Mouse (Mus musculus): ENCODE results near the gene Tymp. TPM values are rescaled to one million over a fixed set of nuclear protein-coding genes. Genes with fewer than 3 reads are reported as not detected.

Tymp gene
- polyA plus RNA-seq, 1 experiment from 2014 or later: 1.3 TPM

DNA sequence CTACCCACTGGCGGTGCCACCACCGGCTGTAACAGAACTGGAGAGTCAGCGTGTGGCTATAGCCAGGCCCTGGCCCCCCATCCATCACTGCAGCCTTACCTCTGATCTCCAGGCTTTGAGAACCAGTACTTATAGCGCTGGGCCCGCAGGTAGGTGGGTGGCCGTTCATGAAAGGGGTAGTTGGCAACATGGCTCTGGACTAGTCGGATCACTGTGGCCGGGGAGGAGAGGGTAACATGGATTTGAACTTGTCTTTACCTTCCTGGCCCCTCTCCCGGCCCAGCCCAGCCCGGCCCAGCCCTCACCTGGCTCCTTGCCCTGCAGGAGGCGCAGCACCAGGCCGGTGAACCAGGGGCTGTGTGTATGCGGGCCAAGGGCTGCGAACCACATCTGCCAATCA is 24.8 kb downstream of the Tymp start:
- H3K36me3 ChIP-seq: peaks cover 44% of the 10 kb centered on the region
- H3K4me3 ChIP-seq (replicated peaks): no peak overlapping the region
- no peaks in the 10 kb centered on the region for H3K27me3 ChIP-seq
- H3K9me3 ChIP-seq (replicated peaks): no peaks in the 10 kb centered on the region
- H3K4me2 ChIP-seq: no peak overlapping the region
- ATAC-seq (replicated peaks; ENCODE audit: low FRiP score): no peak
- peaks cover 17% of the 10 kb centered on the region for H3K4me1 ChIP-seq
- H3K9ac ChIP-seq: no peak overlapping the region
- 95% methylated on average over 14 of the region's 14 CpGs for WGBS
- no peak overlapping the region for H3K27ac ChIP-seq

DNA sequence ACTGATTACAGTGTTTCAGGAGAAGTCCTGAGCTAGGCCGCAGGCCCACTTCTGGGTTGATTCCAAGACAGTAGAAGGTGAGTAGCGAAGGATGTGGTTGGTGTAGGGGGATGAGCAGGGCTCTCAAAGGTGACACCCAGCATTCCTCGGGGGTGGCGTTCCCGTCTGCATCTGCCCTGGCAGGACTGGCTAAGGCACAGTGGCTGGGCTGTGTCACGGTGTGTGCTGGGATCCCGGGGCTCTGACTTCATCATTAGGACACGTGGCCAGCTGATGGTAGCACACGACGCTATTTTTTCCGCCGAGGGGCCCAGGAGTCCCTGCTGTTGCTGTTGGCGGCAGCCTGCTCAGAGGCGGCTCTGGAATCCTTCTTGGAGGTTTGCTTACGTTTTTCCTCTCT is 25.5 kb downstream of the Tymp start:
- no peak overlapping the region for H3K27ac ChIP-seq
- peaks cover 44% of the 10 kb centered on the region for H3K36me3 ChIP-seq
- 93% methylated on average over 15 of the region's 15 CpGs for WGBS
- H3K4me2 ChIP-seq: no peak overlapping the region
- no peak overlapping the region for H3K9ac ChIP-seq
- H3K27me3 ChIP-seq: no peaks in the 10 kb centered on the region
- no peak overlapping the region for H3K4me3 ChIP-seq (replicated peaks)
- no peak for ATAC-seq (replicated peaks; ENCODE audit: low FRiP score)
- no peaks in the 10 kb centered on the region for H3K9me3 ChIP-seq (replicated peaks)
- H3K4me1 ChIP-seq: peaks cover 14% of the 10 kb centered on the region

DNA sequence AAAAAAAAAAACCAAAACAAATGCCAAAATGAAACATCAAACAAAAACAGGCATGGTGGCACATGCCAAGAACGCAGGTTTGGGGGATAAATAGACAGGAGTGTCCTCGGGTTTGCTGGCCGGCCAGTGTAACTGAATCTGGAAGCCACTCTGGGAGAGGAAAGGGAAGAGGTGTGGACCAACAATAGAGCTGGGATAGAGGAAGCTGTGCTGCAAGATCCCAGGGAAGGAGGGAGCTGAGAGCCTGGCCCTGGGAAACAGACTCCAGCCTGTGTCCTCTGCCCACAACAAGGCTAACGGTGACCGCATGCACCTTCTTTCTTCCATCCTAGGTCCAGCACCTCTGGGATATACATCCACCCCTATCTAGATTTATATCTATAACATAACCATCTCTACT is 26.4 kb downstream of the Tymp start:
- Histone ChIP-seq H3K27me3 (no peaks in the 10 kb centered on the region), H3K4me1 (peaks cover 14% of the 10 kb centered on the region), H3K36me3 (peaks cover 44% of the 10 kb centered on the region), H3K9me3 (replicated peaks) (no peaks in the 10 kb centered on the region), H3K4me3 (replicated peaks) (no peak overlapping the region), H3K9ac (no peak overlapping the region), H3K4me2 (no peak overlapping the region), H3K27ac (no peak overlapping the region)
- ATAC-seq (replicated peaks; ENCODE audit: low FRiP score): no peak
- WGBS: 76% methylated on average over 5 of the region's 5 CpGs

DNA sequence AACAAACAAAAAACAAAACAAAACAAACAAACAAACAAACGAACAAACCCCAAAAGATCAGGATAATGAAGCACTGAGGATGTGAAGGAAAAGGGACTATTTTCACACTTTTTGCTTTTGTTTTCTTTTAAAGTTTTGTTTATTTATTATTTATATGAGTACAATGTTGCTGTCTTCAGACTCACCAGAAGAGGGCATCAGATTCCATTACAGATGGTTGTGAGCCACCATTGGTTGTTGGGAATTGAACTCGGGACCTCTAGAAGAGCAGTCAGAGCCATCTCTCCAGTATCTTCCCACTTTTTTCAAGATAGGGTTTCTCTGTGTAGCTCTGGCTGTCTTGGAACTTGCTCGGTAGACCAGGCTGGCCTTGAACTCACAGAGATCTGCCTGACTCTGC is 33.5 kb downstream of the Tymp start:
- ATAC-seq (replicated peaks; ENCODE audit: low FRiP score): no peak
- H3K27me3 ChIP-seq: no peaks in the 10 kb centered on the region
- no peaks in the 10 kb centered on the region for H3K9me3 ChIP-seq (replicated peaks)
- no peak overlapping the region for H3K4me3 ChIP-seq (replicated peaks)
- H3K27ac ChIP-seq: no peak overlapping the region
- WGBS: 83% methylated on average over 3 of the region's 3 CpGs
- no peaks in the 10 kb centered on the region for H3K4me1 ChIP-seq
- H3K36me3 ChIP-seq: no peaks in the 10 kb centered on the region
- no peak overlapping the region for H3K4me2 ChIP-seq
- H3K9ac ChIP-seq: no peak overlapping the region

DNA sequence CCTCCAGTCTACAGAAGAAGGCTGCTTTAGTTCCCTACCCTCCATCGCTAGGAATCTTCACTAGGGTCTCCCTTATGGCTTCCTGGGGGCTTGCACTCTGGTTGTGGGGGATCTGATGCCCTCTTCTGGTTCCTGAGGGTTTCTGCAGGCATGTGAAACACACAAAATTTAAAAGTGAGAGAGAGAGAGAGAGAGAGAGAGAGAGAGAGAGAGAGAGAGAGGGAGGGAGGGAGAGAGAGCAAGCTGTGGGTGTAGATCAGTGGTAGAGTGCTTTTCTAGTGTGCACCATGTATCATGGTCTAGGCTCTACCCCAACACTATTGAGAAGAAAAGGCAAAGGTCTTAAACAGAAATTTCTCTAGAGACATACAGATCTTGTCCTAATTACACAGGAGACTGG is 35.2 kb downstream of the Tymp start:
- no peaks in the 10 kb centered on the region for H3K27me3 ChIP-seq
- ATAC-seq (replicated peaks; ENCODE audit: low FRiP score): no peak
- H3K36me3 ChIP-seq: no peaks in the 10 kb centered on the region
- no peak overlapping the region for H3K9ac ChIP-seq
- H3K27ac ChIP-seq: no peak overlapping the region
- WGBS: 54% methylated on average over 1 of the region's 1 CpGs
- no peaks in the 10 kb centered on the region for H3K9me3 ChIP-seq (replicated peaks)
- H3K4me3 ChIP-seq (replicated peaks): no peak overlapping the region
- no peaks in the 10 kb centered on the region for H3K4me1 ChIP-seq
- H3K4me2 ChIP-seq: no peak overlapping the region

DNA sequence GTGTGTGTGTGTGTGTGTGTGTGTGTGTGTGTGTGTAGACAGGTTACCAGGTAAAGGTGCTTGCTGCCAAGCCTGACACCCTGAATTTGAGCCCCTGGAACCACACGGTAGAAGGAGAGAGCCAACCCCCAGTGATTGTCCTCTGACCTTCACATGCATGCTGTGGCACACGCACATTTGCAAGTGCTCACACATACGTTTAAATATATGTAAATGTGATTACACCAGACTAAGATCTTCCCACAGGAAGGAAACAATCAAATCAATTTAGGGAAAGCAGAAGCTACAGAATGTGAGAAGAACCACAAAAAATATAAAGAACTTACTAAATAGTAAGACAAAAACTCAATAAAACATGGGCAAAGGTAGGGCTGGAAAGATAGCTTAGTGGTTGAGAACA is 36.7 kb downstream of the Tymp start:
- no peaks in the 10 kb centered on the region for H3K4me1 ChIP-seq
- no peak overlapping the region for H3K9ac ChIP-seq
- H3K4me2 ChIP-seq: no peak overlapping the region
- H3K27ac ChIP-seq: no peak overlapping the region
- no peak overlapping the region for H3K4me3 ChIP-seq (replicated peaks)
- ATAC-seq (replicated peaks; ENCODE audit: low FRiP score): no peak
- H3K9me3 ChIP-seq (replicated peaks): no peaks in the 10 kb centered on the region
- 79% methylated on average over 3 of the region's 3 CpGs for WGBS
- H3K36me3 ChIP-seq: no peaks in the 10 kb centered on the region
- no peaks in the 10 kb centered on the region for H3K27me3 ChIP-seq

DNA sequence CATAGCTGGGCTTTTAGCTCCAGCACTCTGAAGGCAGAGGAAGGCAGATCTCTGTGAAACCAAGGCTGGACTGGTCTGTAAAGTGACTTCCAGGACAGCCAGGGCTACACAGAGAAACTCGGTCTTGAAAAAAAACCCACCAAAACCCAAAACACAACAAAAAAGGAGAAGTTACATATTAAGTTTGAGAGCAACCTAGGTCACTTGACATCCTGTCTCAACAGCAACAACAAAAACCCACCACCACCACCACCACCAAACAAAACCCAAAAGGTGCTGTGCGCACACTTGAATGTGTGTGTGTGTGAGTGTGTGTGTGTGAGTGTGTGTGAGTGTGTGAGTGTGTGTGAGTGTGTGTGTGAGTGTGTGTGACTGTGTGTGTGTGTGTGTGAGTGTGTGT is 37.1 kb downstream of the Tymp start:
- no peaks in the 10 kb centered on the region for H3K27me3 ChIP-seq
- H3K9me3 ChIP-seq (replicated peaks): no peaks in the 10 kb centered on the region
- 86% methylated on average over 2 of the region's 2 CpGs for WGBS
- H3K4me3 ChIP-seq (replicated peaks): no peak overlapping the region
- H3K27ac ChIP-seq: no peak overlapping the region
- ATAC-seq (replicated peaks; ENCODE audit: low FRiP score): no peak
- H3K36me3 ChIP-seq: no peaks in the 10 kb centered on the region
- H3K4me2 ChIP-seq: no peak overlapping the region
- no peak overlapping the region for H3K9ac ChIP-seq
- no peaks in the 10 kb centered on the region for H3K4me1 ChIP-seq

DNA sequence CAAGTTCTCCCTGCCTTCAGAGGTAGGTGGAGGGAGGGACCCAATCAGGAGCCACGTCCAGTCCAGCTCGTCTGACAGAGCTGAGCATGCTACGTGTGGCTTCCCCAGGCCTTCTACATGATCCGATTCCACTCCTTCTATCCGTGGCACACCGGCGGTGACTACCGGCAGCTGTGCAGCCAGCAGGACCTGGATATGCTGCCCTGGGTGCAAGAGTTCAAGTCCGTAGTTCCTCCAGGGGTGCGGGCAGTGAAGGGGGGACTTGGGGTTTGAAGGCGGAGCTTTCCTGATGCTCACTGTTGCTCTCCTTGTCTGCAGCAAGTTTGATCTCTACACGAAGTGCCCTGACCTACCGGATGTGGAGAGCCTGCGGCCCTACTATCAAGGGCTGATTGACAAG is 40.4 kb downstream of the Tymp start:
- Histone ChIP-seq H3K27me3 (no peaks in the 10 kb centered on the region), H3K9me3 (replicated peaks) (no peaks in the 10 kb centered on the region), H3K4me3 (replicated peaks) (no peak overlapping the region), H3K4me2 (no peak overlapping the region), H3K27ac (no peak overlapping the region), H3K9ac (no peak overlapping the region), H3K4me1 (no peaks in the 10 kb centered on the region), H3K36me3 (no peaks in the 10 kb centered on the region)
- ATAC-seq (replicated peaks; ENCODE audit: low FRiP score): no peak
- WGBS: 85% methylated on average over 14 of the region's 14 CpGs

DNA sequence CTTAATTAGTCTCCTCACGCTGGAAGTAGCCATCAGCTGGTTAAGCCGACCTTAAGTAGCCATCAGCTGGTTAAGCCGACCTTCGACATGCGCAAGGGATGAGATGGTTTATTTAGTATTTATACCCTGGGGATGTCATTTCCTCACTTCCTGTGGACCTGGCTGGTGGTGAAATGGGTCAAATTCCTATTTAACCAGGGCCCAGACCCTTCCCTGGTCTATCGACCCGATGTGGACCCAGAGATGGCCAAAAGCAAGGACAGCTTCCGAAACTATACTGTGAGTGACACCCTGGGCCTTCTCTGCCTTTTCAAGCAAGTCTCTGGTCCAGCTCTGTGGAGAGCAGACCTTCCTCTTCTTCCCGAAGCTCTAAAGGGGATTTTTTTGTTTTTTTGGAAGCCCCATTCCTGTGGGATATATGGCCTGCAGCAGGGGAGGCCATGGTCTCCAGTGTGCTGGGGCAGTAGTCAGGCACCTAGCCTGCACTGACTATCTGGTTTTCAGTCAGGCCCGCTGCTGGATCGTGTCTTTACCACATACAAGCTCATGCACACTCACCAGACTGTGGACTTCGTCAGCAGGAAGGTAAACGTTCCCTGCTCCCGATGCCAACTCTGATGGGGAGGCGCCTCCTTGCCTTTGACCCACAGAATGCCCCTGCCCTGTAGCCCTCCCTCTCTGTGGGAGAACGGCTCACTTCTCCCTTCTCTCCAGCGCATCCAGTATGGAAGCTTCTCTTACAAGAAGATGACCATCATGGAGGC is 41.9 kb downstream of the Tymp start:
- ATAC-seq (replicated peaks; ENCODE audit: low FRiP score): no peak
- 79% methylated on average over 17 of the region's 17 CpGs for WGBS
- Histone ChIP-seq H3K4me2 (no peak overlapping the region), H3K27me3 (no peaks in the 10 kb centered on the region), H3K9ac (no peak overlapping the region), H3K4me1 (no peaks in the 10 kb centered on the region), H3K9me3 (replicated peaks) (no peaks in the 10 kb centered on the region), H3K4me3 (replicated peaks) (no peak overlapping the region), H3K27ac (no peak overlapping the region), H3K36me3 (no peaks in the 10 kb centered on the region)

DNA sequence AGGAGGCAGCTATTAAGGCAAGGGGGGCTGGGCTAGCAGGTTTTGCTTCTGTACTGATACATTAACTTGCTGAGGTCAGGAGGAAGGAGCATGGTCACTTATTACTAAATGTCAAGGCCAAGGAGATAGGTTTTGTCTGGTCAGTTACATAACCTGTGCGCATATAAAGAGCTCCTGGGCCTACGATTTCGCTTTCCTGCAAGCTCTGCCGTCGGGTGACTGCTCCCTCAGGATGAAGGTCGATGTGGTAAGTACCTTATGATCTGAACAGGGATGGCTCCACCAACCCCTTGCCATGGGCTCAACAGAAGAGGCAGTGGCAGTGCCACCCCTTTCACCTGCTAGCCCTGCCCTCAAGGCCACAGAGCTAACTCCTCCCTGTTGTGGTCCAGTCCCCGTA is 42.6 kb downstream of the Tymp start, which contains the start of gene Miox:
TSS of gene Miox (plus strand) at position 128 of the 400 bp plus-strand sequence.
- no peaks in the 10 kb centered on the region for H3K27me3 ChIP-seq
- ATAC-seq (replicated peaks; ENCODE audit: low FRiP score): no peak
- WGBS: 81% methylated on average over 7 of the region's 7 CpGs

DNA sequence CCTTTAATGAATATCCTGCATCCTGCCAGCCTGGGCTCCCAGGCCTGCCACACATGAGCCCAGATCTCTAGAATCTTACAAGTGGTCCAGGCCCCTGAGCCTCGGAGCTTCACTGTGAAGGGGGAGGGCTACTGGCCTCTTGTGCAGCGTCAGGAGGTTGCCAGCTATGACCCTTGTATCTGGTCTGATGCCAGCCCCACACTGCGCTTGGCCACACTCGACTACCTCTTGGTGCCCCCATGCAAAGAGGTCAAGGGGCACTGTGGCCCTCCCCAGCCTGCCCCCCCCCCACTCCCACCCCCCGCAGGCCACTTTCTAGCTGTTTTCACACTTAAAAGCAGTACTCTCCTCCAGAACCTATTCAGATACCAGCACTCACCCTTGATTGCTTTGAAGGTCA is 50.4 kb downstream of the Tymp start:
- H3K4me3 ChIP-seq (replicated peaks): no peak overlapping the region
- H3K4me2 ChIP-seq: no peak overlapping the region
- WGBS: 46% methylated on average over 5 of the region's 5 CpGs
- H3K4me1 ChIP-seq: peaks cover 8% of the 10 kb centered on the region
- no peaks in the 10 kb centered on the region for H3K9me3 ChIP-seq (replicated peaks)
- no peak overlapping the region for H3K27ac ChIP-seq
- peaks cover 14% of the 10 kb centered on the region; the same call in 1 of the 2 replicates for H3K27me3 ChIP-seq
- no peaks in the 10 kb centered on the region for H3K36me3 ChIP-seq
- ATAC-seq (replicated peaks; ENCODE audit: low FRiP score): no peak
- no peak overlapping the region for H3K9ac ChIP-seq

More for the DNA sequence above, 42.6 kb downstream of the Tymp start, which contains the start of gene Miox:
- Histone ChIP-seq H3K27ac (no peak within 1 kb of the TSS), H3K4me2 (no peak within 1 kb of the TSS), H3K9ac (no peak within 1 kb of the TSS), H3K9me3 (replicated peaks) (no peaks in the 10 kb centered on the region), H3K4me1 (no peaks in the 10 kb centered on the region), H3K4me3 (replicated peaks) (no peak within 1 kb of the TSS), H3K36me3 (no peaks in the 10 kb centered on the region)

DNA sequence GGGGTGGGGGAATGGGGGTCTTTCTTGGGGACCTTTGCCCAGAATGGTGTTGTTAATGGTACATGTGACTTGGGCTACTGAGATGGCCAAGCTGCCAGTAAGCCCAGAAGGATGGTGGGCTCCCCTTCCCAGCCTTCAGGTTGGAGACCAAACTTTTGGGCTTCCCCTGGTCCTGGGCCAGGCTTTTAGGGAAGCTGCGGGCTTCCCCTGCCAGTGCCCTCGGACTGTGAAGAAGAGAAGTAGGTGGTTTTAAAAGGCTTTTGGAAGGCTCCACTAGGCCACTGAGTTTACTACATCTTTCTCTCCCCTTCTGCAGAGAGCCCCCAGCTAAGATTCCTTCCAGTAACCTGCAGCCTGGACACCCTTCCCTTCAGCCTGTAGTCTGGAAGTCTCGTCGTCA is 53.2 kb downstream of the Tymp start:
- H3K9me3 ChIP-seq (replicated peaks): no peaks in the 10 kb centered on the region
- H3K9ac ChIP-seq: no peak overlapping the region
- peaks cover 17% of the 10 kb centered on the region; the same call in 1 of the 2 replicates for H3K27me3 ChIP-seq
- no peak overlapping the region for H3K27ac ChIP-seq
- 78% methylated on average over 4 of the region's 4 CpGs for WGBS
- no peak overlapping the region for H3K4me3 ChIP-seq (replicated peaks)
- H3K4me2 ChIP-seq: no peak overlapping the region
- H3K4me1 ChIP-seq: peaks cover 8% of the 10 kb centered on the region
- no peak for ATAC-seq (replicated peaks; ENCODE audit: low FRiP score)
- no peaks in the 10 kb centered on the region for H3K36me3 ChIP-seq

Measured in kidney, embryonic 15.5 days (tissue).